Mouse (Mus musculus) MEL (cell line): ENCODE measurements around the gene Olfr1023. TPM values are rescaled to one million over a fixed set of nuclear protein-coding genes. Genes with fewer than 3 reads are reported as not detected.

Source experiments
- DNase-seq: peaks from one replicate; pipeline ENCODE4 v3.0.0; 2011; ENCODE audit warnings: low read depth, low spot score
- H3K27ac ChIP-seq: 2 replicates; pipeline ENCODE4 v1.5.1; 2012; ENCODE audit warnings: low read depth, mild to moderate bottlenecking, control low read depth, low read length, moderate library complexity; ENCODE audit not compliant: control insufficient read depth
- H3K27me3 ChIP-seq, 2 experiments: fragments of 150-350 bp in 1 of 2; sonication (generic) in 1 of 2; 2 replicates each; pipeline ENCODE4 v1.6.1; 2012; ENCODE audit warnings: low read length in 2 of 2, mild to moderate bottlenecking in 2 of 2, improper control_type of control experiment in 1 of 2, moderate library complexity in 1 of 2; ENCODE audit not compliant: insufficient read depth in 2 of 2, control insufficient read depth in 1 of 2
- H3K36me3 ChIP-seq, 2 experiments: 2 replicates each; pipeline ENCODE4 v1.6.1; 2012 to 2014; ENCODE audit warnings: low read length in 2 of 2, improper control_type of control experiment in 1 of 2, inconsistent platforms in 1 of 2, mild to moderate bottlenecking in 1 of 2; ENCODE audit not compliant: insufficient read depth in 2 of 2, control insufficient read depth in 1 of 2
- H3K4me1 ChIP-seq, 2 experiments: fragments of 150-350 bp in 1 of 2; sonication (generic) in 1 of 2; 2 replicates each; pipeline ENCODE4 v1.6.1; 2012; ENCODE audit warnings: low read length in 2 of 2, improper control_type of control experiment in 1 of 2, mild to moderate bottlenecking in 1 of 2; ENCODE audit not compliant: insufficient read depth in 2 of 2, control insufficient read depth in 1 of 2
- H3K4me3 ChIP-seq, 2 experiments: fragments of 150-350 bp in 1 of 2; sonication (generic) in 1 of 2; 2 replicates each; pipeline ENCODE4 v1.5.1; 2012; ENCODE audit warnings: low read depth in 2 of 2, low read length in 2 of 2, mild to moderate bottlenecking in 2 of 2, moderate library complexity in 2 of 2, control low read depth in 1 of 2, improper control_type of control experiment in 1 of 2; ENCODE audit not compliant: control insufficient read depth in 1 of 2, insufficient read depth in 1 of 2
- H3K79me2 ChIP-seq: 2 replicates; pipeline ENCODE4 v1.6.1; 2012; ENCODE audit warnings: mild to moderate bottlenecking, low read length, moderate library complexity; ENCODE audit not compliant: control insufficient read depth, poor library complexity, insufficient read depth
- H3K9ac ChIP-seq: 2 replicates; pipeline ENCODE4 v1.6.1; 2012; ENCODE audit warnings: low read depth, mild to moderate bottlenecking, control low read depth, low read length, moderate library complexity; ENCODE audit not compliant: control insufficient read depth, poor library complexity, severe bottlenecking
- H3K9me3 ChIP-seq: fragments of 150-350 bp; sonication (generic); replicated peaks from 2 replicates; pipeline ENCODE4 v1.6.1; 2012; ENCODE audit warnings: mild to moderate bottlenecking, low read length, improper control_type of control experiment, moderate library complexity; ENCODE audit not compliant: insufficient read depth
- CHD2 ChIP-seq: IDR thresholded peaks from 2 replicates; pipeline ENCODE4 v1.6.1; 2011; ENCODE audit warnings: low read length, improper control_type of control experiment
- E2F4 ChIP-seq: IDR thresholded peaks from 2 replicates; pipeline ENCODE4 v1.6.1; 2011; ENCODE audit warnings: low read depth, low read length, improper control_type of control experiment, borderline replicate concordance
- GABPA ChIP-seq: IDR thresholded peaks from 2 replicates; pipeline ENCODE4 v1.6.1; 2012; ENCODE audit warnings: low read depth, mild to moderate bottlenecking, inconsistent platforms, low read length, improper control_type of control experiment, moderate library complexity
- HCFC1 ChIP-seq: IDR thresholded peaks from 2 replicates; pipeline ENCODE4 v1.6.1; 2012; ENCODE audit warnings: low read depth, mild to moderate bottlenecking, inconsistent platforms, low read length, improper control_type of control experiment, moderate library complexity
- KAT2A ChIP-seq: conservative IDR thresholded peaks from 2 replicates; pipeline ENCODE4 v1.6.1; 2012; ENCODE audit warnings: low read depth, low read length, improper control_type of control experiment, inconsistent platforms
- MEF2A ChIP-seq: IDR thresholded peaks from 2 replicates; pipeline ENCODE4 v1.6.1; 2014; ENCODE audit warnings: low read depth, mild to moderate bottlenecking, inconsistent platforms, low read length, improper control_type of control experiment; ENCODE audit not compliant: poor library complexity, insufficient replicate concordance, severe bottlenecking; ENCODE audit errors: extremely low read depth
- POLR2A ChIP-seq, 2 experiments: IDR thresholded peaks; 2 replicates each; pipeline ENCODE4 v1.6.1; 2011 to 2012; ENCODE audit warnings: low read length in 2 of 2, mild to moderate bottlenecking in 2 of 2, control low read depth in 1 of 2, improper control_type of control experiment in 1 of 2, low read depth in 1 of 2, moderate library complexity in 1 of 2; ENCODE audit not compliant: control insufficient read depth in 1 of 2, insufficient read depth in 1 of 2, poor library complexity in 1 of 2
- POLR2AphosphoS2 ChIP-seq: IDR thresholded peaks from 2 replicates; pipeline ENCODE4 v1.6.1; 2011; ENCODE audit warnings: low read length, improper control_type of control experiment
- POLR2AphosphoS5 ChIP-seq: IDR thresholded peaks from 2 replicates; pipeline ENCODE4 v1.6.1; 2012; ENCODE audit warnings: low read depth, borderline replicate concordance, mild to moderate bottlenecking, inconsistent platforms, low read length, moderate library complexity, mixed read lengths
- RAD21 ChIP-seq: IDR thresholded peaks from 2 replicates; pipeline ENCODE4 v1.6.1; 2011; ENCODE audit warnings: mild to moderate bottlenecking, low read depth, low read length, improper control_type of control experiment
- RCOR1 ChIP-seq: IDR thresholded peaks from 2 replicates; pipeline ENCODE4 v1.6.1; 2012; ENCODE audit warnings: low read depth, mild to moderate bottlenecking, inconsistent platforms, low read length, improper control_type of control experiment
- SMC3 ChIP-seq: IDR thresholded peaks from 2 replicates; pipeline ENCODE4 v1.6.1; 2011; ENCODE audit warnings: low read depth, low read length, improper control_type of control experiment
- TCF12 ChIP-seq: IDR thresholded peaks from 2 replicates; pipeline ENCODE4 v1.6.1; 2014; ENCODE audit warnings: low read depth, mild to moderate bottlenecking, inconsistent platforms, low read length, improper control_type of control experiment, moderate library complexity
- UBTF ChIP-seq: IDR thresholded peaks from 2 replicates; pipeline ENCODE4 v1.6.1; 2012; ENCODE audit warnings: low read depth, mild to moderate bottlenecking, inconsistent platforms, low read length, improper control_type of control experiment, moderate library complexity, borderline replicate concordance; ENCODE audit not compliant: insufficient read depth
- USF1 ChIP-seq: IDR thresholded peaks from 2 replicates; pipeline ENCODE4 v1.6.1; 2014; ENCODE audit warnings: low read depth, mild to moderate bottlenecking, inconsistent platforms, low read length, improper control_type of control experiment, moderate library complexity
- USF2 ChIP-seq, 2 experiments: IDR thresholded peaks; 2 replicates each; pipeline ENCODE4 v1.6.1; 2011 to 2012; ENCODE audit warnings: improper control_type of control experiment in 2 of 2, low read length in 2 of 2, borderline replicate concordance in 1 of 2, inconsistent platforms in 1 of 2, low read depth in 1 of 2, mild to moderate bottlenecking in 1 of 2; ENCODE audit not compliant: insufficient read depth in 1 of 2
- ZC3H11A ChIP-seq: IDR thresholded peaks from 2 replicates; pipeline ENCODE4 v1.6.1; 2012; ENCODE audit warnings: low read depth, mild to moderate bottlenecking, inconsistent platforms, low read length, improper control_type of control experiment
- ZKSCAN1 ChIP-seq: IDR thresholded peaks from 2 replicates; pipeline ENCODE4 v1.6.1; 2012; ENCODE audit warnings: low read depth, mild to moderate bottlenecking, inconsistent platforms, low read length, improper control_type of control experiment, moderate library complexity
- ZNF384 ChIP-seq: IDR thresholded peaks from 2 replicates; pipeline ENCODE4 v1.6.1; 2012; ENCODE audit warnings: low read depth, mild to moderate bottlenecking, inconsistent platforms, low read length, improper control_type of control experiment
- polyA plus RNA-seq, 2 experiments: library from polyadenylated mRNA; stranded (reverse) in 1 of 2; unstranded in 1 of 2; fragments of >175 nt in 1 of 2; fragments of >200 nt in 1 of 2; gene quantifications; 2 replicates each; pipeline versions ENCODE4 v1.2.1 to v1.2.4; 2012; ENCODE audit warnings: low replicate concordance in 2 of 2, low read depth in 1 of 2; ENCODE audit not compliant: insufficient read length in 2 of 2, insufficient read depth in 1 of 2, missing spikeins in 1 of 2
- total RNA-seq: library from RNA; depleted of rRNA; stranded (reverse); fragments of 300-350 nt; gene quantifications from 2 replicates; pipeline ENCODE4 v1.2.3, GENCODE M21; 2012; rRNA removed

Gene Olfr1023
- total and polyA plus RNA-seq, 3 experiments: not detected

GRCm38 (mm10) chr2:85921258-85921657, 35.8 kb downstream of the Olfr1023 start, which contains the start of gene Olfr1026:
Gene Olfr1026 (plus strand): TSS chr2:85921558.
- no peak for DNase-seq
- no peak for TF ChIP-seq MEF2A
- TF ChIP-seq USF1: no peak
- no peak for TF ChIP-seq KAT2A
- TF ChIP-seq RCOR1: no peak
- no peak for TF ChIP-seq POLR2AphosphoS2
- no peak for TF ChIP-seq POLR2A (IDR thresholded peaks at IDR 0.05; ENCODE audit: control insufficient read depth in 1 of 2, insufficient read depth in 1 of 2, low read depth in 1 of 2, low read length in 2 of 2, poor library complexity in 1 of 2)
- TF ChIP-seq CHD2: no peak
- TF ChIP-seq ZNF384: no peak
- no peak for TF ChIP-seq POLR2AphosphoS5
- TF ChIP-seq RAD21: no peak
- TF ChIP-seq TCF12: no peak
- TF ChIP-seq USF2 (IDR thresholded peaks at IDR 0.05; ENCODE audit: borderline replicate concordance in 1 of 2, insufficient read depth in 1 of 2, low read depth in 1 of 2, low read length in 2 of 2): no peak
- TF ChIP-seq HCFC1: no peak
- TF ChIP-seq ZC3H11A: no peak
- no peak for TF ChIP-seq E2F4
- no peak for TF ChIP-seq SMC3
- TF ChIP-seq UBTF: no peak
- no peak for TF ChIP-seq GABPA
- TF ChIP-seq ZKSCAN1: no peak
- TF ChIP-seq, all 39 proteins: peak for 0

More at GRCm38 (mm10) chr2:85921258-85921657, 35.8 kb downstream of the Olfr1023 start, which contains the start of gene Olfr1026:
- no peak within 1 kb of the TSS for H3K9ac ChIP-seq
- H3K27me3 ChIP-seq: no peaks in the 10 kb centered on the region
- H3K27ac ChIP-seq: no peak within 1 kb of the TSS
- H3K79me2 ChIP-seq: no peaks in the 10 kb centered on the region
- H3K4me3 ChIP-seq: no peak within 1 kb of the TSS
- no peaks in the 10 kb centered on the region for H3K36me3 ChIP-seq
- H3K4me1 ChIP-seq: no peaks in the 10 kb centered on the region
- H3K9me3 ChIP-seq: no peaks in the 10 kb centered on the region

Other genes with a start within 250 kb of the Olfr1023 start
- not detected in 2 replicates for gene Olfr1002, start 234.9 kb upstream of the Olfr1023 start, total RNA-seq
- not detected for gene Olfr1002, start 234.9 kb upstream of the Olfr1023 start, polyA plus RNA-seq
- gene Olfr154, start 221.2 kb upstream of the Olfr1023 start, total RNA-seq: not detected in 2 replicates
- not detected for gene Olfr154, start 221.2 kb upstream of the Olfr1023 start, polyA plus RNA-seq
- gene Olfr1006, start 206.9 kb upstream of the Olfr1023 start, total RNA-seq: not detected in 2 replicates
- gene Olfr1006, start 206.9 kb upstream of the Olfr1023 start, polyA plus RNA-seq: not detected
- not detected in 2 replicates for gene Olfr1008, start 196.2 kb upstream of the Olfr1023 start, total RNA-seq
- not detected for gene Olfr1008, start 196.2 kb upstream of the Olfr1023 start, polyA plus RNA-seq
- not detected in 2 replicates for gene Olfr1009, start 170.2 kb upstream of the Olfr1023 start, total RNA-seq
- gene Olfr1009, start 170.2 kb upstream of the Olfr1023 start, polyA plus RNA-seq: not detected
- gene Olfr1012, start 122.9 kb upstream of the Olfr1023 start, total RNA-seq: not detected in 2 replicates
- not detected for gene Olfr1012, start 122.9 kb upstream of the Olfr1023 start, polyA plus RNA-seq
- gene Olfr1013, start 118.5 kb upstream of the Olfr1023 start, total RNA-seq: not detected in 2 replicates
- gene Olfr1013, start 118.5 kb upstream of the Olfr1023 start, polyA plus RNA-seq: not detected
- not detected in 2 replicates for gene Olfr1014, start 112.9 kb upstream of the Olfr1023 start, total RNA-seq
- gene Olfr1014, start 112.9 kb upstream of the Olfr1023 start, polyA plus RNA-seq: not detected
- gene Olfr1015, start 103.6 kb upstream of the Olfr1023 start, total RNA-seq: not detected in 2 replicates
- gene Olfr1015, start 103.6 kb upstream of the Olfr1023 start, polyA plus RNA-seq: not detected
- gene Olfr1016, start 83.1 kb upstream of the Olfr1023 start, total RNA-seq: not detected in 2 replicates
- not detected for gene Olfr1016, start 83.1 kb upstream of the Olfr1023 start, polyA plus RNA-seq
- not detected in 2 replicates for gene Olfr1018, start 67.2 kb upstream of the Olfr1023 start, total RNA-seq
- gene Olfr1018, start 67.2 kb upstream of the Olfr1023 start, polyA plus RNA-seq: not detected
- gene Olfr1019, start 40.2 kb upstream of the Olfr1023 start, total RNA-seq: not detected in 2 replicates
- not detected for gene Olfr1019, start 40.2 kb upstream of the Olfr1023 start, polyA plus RNA-seq
- not detected in 2 replicates for gene Olfr1020, start 38.6 kb upstream of the Olfr1023 start, total RNA-seq
- not detected for gene Olfr1020, start 38.6 kb upstream of the Olfr1023 start, polyA plus RNA-seq
- gene Olfr1022, start 17.0 kb upstream of the Olfr1023 start, total RNA-seq: not detected in 2 replicates
- gene Olfr1022, start 17.0 kb upstream of the Olfr1023 start, polyA plus RNA-seq: not detected
- not detected in 2 replicates for gene Olfr1024, start 19.4 kb downstream of the Olfr1023 start, total RNA-seq
- gene Olfr1024, start 19.4 kb downstream of the Olfr1023 start, polyA plus RNA-seq: not detected
- not detected in 2 replicates for gene Olfr1025-ps1, start 29.6 kb downstream of the Olfr1023 start, total RNA-seq
- not detected for gene Olfr1025-ps1, start 29.6 kb downstream of the Olfr1023 start, polyA plus RNA-seq
- not detected in 2 replicates for gene Olfr1026, start 35.9 kb downstream of the Olfr1023 start, total RNA-seq
- gene Olfr1026, start 35.9 kb downstream of the Olfr1023 start, polyA plus RNA-seq: not detected
- gene Olfr1028, start 64.8 kb downstream of the Olfr1023 start, total RNA-seq: not detected in 2 replicates
- not detected for gene Olfr1028, start 64.8 kb downstream of the Olfr1023 start, polyA plus RNA-seq
- not detected in 2 replicates for gene Olfr1029, start 88.3 kb downstream of the Olfr1023 start, total RNA-seq
- gene Olfr1029, start 88.3 kb downstream of the Olfr1023 start, polyA plus RNA-seq: not detected
- not detected in 2 replicates for gene Olfr1030, start 93.6 kb downstream of the Olfr1023 start, total RNA-seq
- gene Olfr1030, start 93.6 kb downstream of the Olfr1023 start, polyA plus RNA-seq: not detected
- not detected in 2 replicates for gene Olfr1031, start 104.7 kb downstream of the Olfr1023 start, total RNA-seq
- gene Olfr1031, start 104.7 kb downstream of the Olfr1023 start, polyA plus RNA-seq: not detected
- gene Olfr1032, start 119.9 kb downstream of the Olfr1023 start, total RNA-seq: not detected in 2 replicates
- not detected for gene Olfr1032, start 119.9 kb downstream of the Olfr1023 start, polyA plus RNA-seq
- not detected in 2 replicates for gene Olfr1033, start 135.0 kb downstream of the Olfr1023 start, total RNA-seq
- gene Olfr1033, start 135.0 kb downstream of the Olfr1023 start, polyA plus RNA-seq: not detected
- gene Olfr1034, start 160.2 kb downstream of the Olfr1023 start, total RNA-seq: not detected in 2 replicates
- gene Olfr1034, start 160.2 kb downstream of the Olfr1023 start, polyA plus RNA-seq: not detected
- not detected in 2 replicates for gene Olfr1036, start 188.4 kb downstream of the Olfr1023 start, total RNA-seq
- not detected for gene Olfr1036, start 188.4 kb downstream of the Olfr1023 start, polyA plus RNA-seq
- gene Olfr1037, start 201.7 kb downstream of the Olfr1023 start, total RNA-seq: not detected in 2 replicates
- not detected for gene Olfr1037, start 201.7 kb downstream of the Olfr1023 start, polyA plus RNA-seq